In the genomic region with DNA sequence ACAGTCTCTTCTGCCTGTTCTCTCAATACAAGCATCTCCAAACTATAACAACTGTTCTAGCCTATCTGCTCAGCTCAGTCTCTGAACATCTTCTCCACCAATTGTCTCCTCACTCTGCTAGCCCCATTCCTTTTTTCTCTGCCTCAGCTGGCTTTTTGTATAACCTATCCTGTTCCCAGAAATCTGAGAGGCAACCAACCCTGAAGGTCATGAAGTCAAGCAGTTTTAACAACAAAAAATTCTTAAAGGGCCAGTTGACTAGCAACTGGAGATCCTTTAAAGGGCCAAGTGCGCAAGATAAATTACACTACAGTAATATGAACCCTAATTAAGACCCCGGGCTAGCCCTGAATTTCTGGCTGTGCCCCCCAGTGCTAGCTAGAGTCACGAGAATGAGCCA, we compare ENCODE assay signal across 23 mouse cellular contexts. TPM values are rescaled to one million over a fixed set of nuclear protein-coding genes. Genes with fewer than 3 reads are reported as not detected.
"Had no signal": no experiment of that assay in that cellular context is flagged by ENCODE, and none has a peak within 500 bp of the region (broad histone marks: within the 10 kb centered on the region; RNA-seq: fewer than 3 reads in every experiment).

No protein-coding gene starts in this region.

- H3K9me3 ChIP-seq: limb, embryonic 15.5 days; midbrain, embryonic 12.5 days; midbrain, embryonic 15.5 days; neural tube, embryonic 12.5 days; neural tube, embryonic 15.5 days had no signal

- H3K27me3 ChIP-seq: limb, embryonic 15.5 days; midbrain, embryonic 12.5 days; midbrain, embryonic 15.5 days; neural tube, embryonic 12.5 days; neural tube, embryonic 15.5 days had no signal

- H3K9ac ChIP-seq: limb, embryonic 15.5 days; liver, embryonic 14.5 days; liver, postnatal 0 days; lung, embryonic 14.5 days; midbrain, embryonic 12.5 days; midbrain, embryonic 15.5 days; neural tube, embryonic 12.5 days; neural tube, embryonic 15.5 days had no signal

- DNase-seq: layer of hippocampus, adult 9-11 months; lung, embryonic 14.5 days; right cerebral cortex, adult 18-20 months; right cerebral cortex, postnatal 14 days; right cerebral cortex, postnatal 4 days; thymus, adult 2 months; thymus, postnatal 14 days; thymus, postnatal 4 days had no signal

- ATAC-seq: intestine, embryonic 16.5 days; liver, postnatal 0 days; lung, postnatal 0 days; midbrain, embryonic 15.5 days had no signal

- H3K4me2 ChIP-seq: limb, embryonic 15.5 days; liver, embryonic 11.5 days; lung, embryonic 14.5 days; midbrain, embryonic 12.5 days; midbrain, embryonic 15.5 days; neural tube, embryonic 12.5 days; neural tube, embryonic 15.5 days had no signal

- H3K4me3 ChIP-seq: layer of hippocampus, adult 2 months; limb, embryonic 15.5 days; midbrain, embryonic 12.5 days; midbrain, embryonic 15.5 days; neural tube, embryonic 12.5 days; neural tube, embryonic 15.5 days had no signal

- H3K27ac ChIP-seq: layer of hippocampus, adult 2 months; limb, embryonic 15.5 days; liver, embryonic 14.5 days; macrophage; midbrain, embryonic 12.5 days; midbrain, embryonic 15.5 days; neural tube, embryonic 12.5 days; neural tube, embryonic 15.5 days; stomach, postnatal 0 days had no signal

RNA-seq across cellular contexts. Expression of a gene that starts 47.5 kb away (rescaled TPM):
- polyA plus RNA-seq: intestine, embryonic 16.5 days; limb, embryonic 11.5 days; limb, embryonic 15.5 days; liver, embryonic 11.5 days; liver, postnatal 0 days; lung, postnatal 0 days; macrophage; stomach, embryonic 14.5 days; stomach, postnatal 0 days had no signal
